Mouse (Mus musculus) myocyte (in vitro differentiated cells): ENCODE data around the gene Hoxd12.

ENCODE experiments used
- MAX ChIP-seq: IDR thresholded peaks from one replicate; pipeline ENCODE4 v1.6.1; 2011; ENCODE audit warnings: low read depth, mild to moderate bottlenecking, control low read depth
- POLR2A ChIP-seq: IDR thresholded peaks from one replicate; pipeline ENCODE4 v1.6.1; 2011; ENCODE audit warnings: low read depth, mild to moderate bottlenecking, control low read depth, moderate library complexity; ENCODE audit not compliant: insufficient read length
- POLR2AphosphoS2 ChIP-seq: IDR thresholded peaks from one replicate; pipeline ENCODE4 v1.6.1; 2011; ENCODE audit warnings: low read depth, control low read depth; ENCODE audit not compliant: insufficient read length

DNA sequence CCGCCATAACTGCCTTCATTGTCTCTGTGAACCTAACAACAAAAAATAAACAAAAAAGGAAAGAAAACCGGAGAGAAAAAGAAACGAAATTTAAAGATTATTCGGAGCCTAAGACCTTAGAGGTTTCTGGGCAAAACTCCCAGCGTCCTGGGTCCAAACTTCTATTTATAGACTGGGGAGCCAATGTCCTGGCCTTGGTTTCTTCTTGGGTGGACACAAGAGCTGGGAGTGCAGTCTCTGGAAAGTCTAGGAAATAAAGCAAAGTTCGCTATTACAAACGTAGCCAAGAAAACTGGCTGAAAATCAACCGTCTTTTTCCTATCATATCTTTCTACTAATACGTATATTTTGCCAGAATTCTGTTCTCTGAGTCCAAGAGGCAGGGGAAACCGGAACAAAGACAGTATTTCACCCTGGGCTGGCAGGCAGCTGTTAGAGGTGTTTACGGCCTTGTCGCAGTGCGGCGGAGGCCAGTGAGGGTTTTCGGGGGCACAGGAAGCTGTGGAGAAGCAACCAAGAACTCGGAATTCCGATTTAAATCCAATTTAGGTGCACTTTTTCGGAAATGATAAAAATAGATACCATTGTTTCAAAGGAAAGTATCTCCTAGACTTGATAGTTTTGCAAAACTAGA lies 39.5 kb downstream of the Hoxd12 start:
- TF ChIP-seq POLR2A, result no peak
- no peak for TF ChIP-seq POLR2AphosphoS2
- TF ChIP-seq MAX, result no peak
